Mouse (Mus musculus) kidney, postnatal 0 days (tissue): ENCODE measurements around the gene Rab29. TPM values are rescaled to one million over a fixed set of nuclear protein-coding genes. Genes with fewer than 3 reads are reported as not detected.

Experiments used
- ATAC-seq: fragments of 200-750 bp; cut with Nextera tagmentation; replicated peaks from 2 replicates; pipeline ENCODE4 v1.8.0; 2017; ENCODE audit warnings: low read depth, moderate number of reproducible peaks, moderate TSS enrichment, moderate library complexity; ENCODE audit not compliant: low FRiP score
- DNase-seq: peaks from one replicate; pipeline ENCODE4 v3.0.0-alpha.2; 2016; ENCODE audit warnings: low spot score
- H3K27ac ChIP-seq: fragments of 300-500 bp; sonication (generic); 2 replicates; pipeline ENCODE4 v1.5.1; 2014; ENCODE audit warnings: mild to moderate bottlenecking
- H3K27me3 ChIP-seq: fragments of 300-500 bp; sonication (generic); 2 replicates; pipeline ENCODE4 v1.6.1; 2014; ENCODE audit warnings: low read length, mixed read lengths; ENCODE audit not compliant: insufficient read depth
- H3K36me3 ChIP-seq: fragments of 300-500 bp; sonication (generic); 2 replicates; pipeline ENCODE4 v1.6.1; 2014; ENCODE audit warnings: low read length, mixed read lengths; ENCODE audit not compliant: insufficient read depth
- H3K4me1 ChIP-seq: fragments of 300-500 bp; sonication (generic); replicated peaks from 2 replicates; pipeline ENCODE4 v1.6.1; 2014; ENCODE audit warnings: antibody characterized with exemption, low read length, mixed read lengths; ENCODE audit not compliant: insufficient read depth
- H3K4me2 ChIP-seq: fragments of 300-500 bp; sonication (generic); 2 replicates; pipeline ENCODE4 v1.6.1; 2014; ENCODE audit warnings: mild to moderate bottlenecking, low read length, moderate library complexity, mixed read lengths
- H3K4me3 ChIP-seq: fragments of 300-500 bp; sonication (generic); replicated peaks from 2 replicates; pipeline ENCODE4 v1.5.1; 2014; ENCODE audit warnings: low read depth, low read length
- H3K9ac ChIP-seq: fragments of 300-500 bp; sonication (generic); 2 replicates; pipeline ENCODE4 v1.6.1; 2014; ENCODE audit warnings: low read depth, low read length
- H3K9me3 ChIP-seq: fragments of 300-500 bp; sonication (generic); replicated peaks from 2 replicates; pipeline ENCODE4 v1.6.1; 2016; ENCODE audit warnings: low read length, inconsistent platforms, mixed read lengths
- CTCF ChIP-seq: IDR thresholded peaks from 2 replicates; pipeline ENCODE4 v1.5.1; 2016; ENCODE audit warnings: antibody characterized with exemption, low read depth, mild to moderate bottlenecking, moderate library complexity
- WGBS: fragments of 180-500 bp; shearing (Covaris S2); extraction: QIAGEN DNeasy Blood & Tissue Kit; methylation state at CpG from one replicate; pipeline ENCODE4 v1.1.7; 2014; 5-methylcytosine and 5-hydroxymethylcytosine counted together
- polyA plus RNA-seq: library from polyadenylated mRNA; unstranded; fragments of >200 nt; fragmentation: Nextera tagmentation; extraction: Ambion mirVana; gene quantifications from 2 replicates; pipeline ENCODE4 v1.2.1, GENCODE M21; 2015

Gene Rab29
- polyA plus RNA-seq, 1 experiment from 2014 or later = 23.4 TPM

- WGBS = 82% methylated on average over 2 of the region's 2 CpGs
- Histone ChIP-seq H3K4me1 (no peaks in the 10 kb centered on the region), H3K4me3 (no peak overlapping the region), H3K9ac (no peak overlapping the region), H3K9me3 (no peaks in the 10 kb centered on the region), H3K36me3 (no peaks in the 10 kb centered on the region), H3K27me3 (no peaks in the 10 kb centered on the region), H3K4me2 (no peak overlapping the region), H3K27ac (no peak overlapping the region)
- no peak for TF ChIP-seq CTCF
- no peak for ATAC-seq
- no peak for DNase-seq
Measured at GRCm38 (mm10) chr1:131879816-131880215, 12.8 kb downstream of the Rab29 start.

DNA sequence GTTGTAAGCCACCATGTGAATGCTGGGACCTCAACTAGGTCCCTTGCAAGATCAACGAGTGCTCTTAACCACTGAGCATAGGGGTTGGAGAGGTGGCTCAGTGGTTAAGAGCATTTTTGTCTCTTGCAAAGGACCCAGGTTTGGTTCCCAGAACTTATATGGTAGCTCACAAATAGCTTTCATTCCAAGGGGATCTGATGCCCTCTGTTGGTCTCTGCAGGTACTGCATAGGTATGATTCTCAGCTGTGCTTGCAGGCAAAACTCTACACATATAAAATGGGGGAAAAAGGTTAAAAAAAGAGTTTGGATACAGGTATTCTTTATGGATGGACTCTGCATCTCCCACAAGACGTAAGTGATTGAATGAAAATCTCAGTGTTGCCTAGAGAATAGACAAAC lies 15.8 kb downstream of the Rab29 start:
- peak; percentile 57 for TF ChIP-seq CTCF
- no peak overlapping the region for H3K9ac ChIP-seq
- no peak overlapping the region for H3K4me2 ChIP-seq
- H3K9me3 ChIP-seq = no peaks in the 10 kb centered on the region
- ATAC-seq (no peak), DNase-seq (no peak)
- H3K27ac ChIP-seq = no peak overlapping the region
- H3K4me1 ChIP-seq = no peaks in the 10 kb centered on the region
- H3K4me3 ChIP-seq = no peak overlapping the region
- H3K36me3 ChIP-seq = no peaks in the 10 kb centered on the region
- 66% methylated on average over 2 of the region's 2 CpGs for WGBS
- no peaks in the 10 kb centered on the region for H3K27me3 ChIP-seq

DNA sequence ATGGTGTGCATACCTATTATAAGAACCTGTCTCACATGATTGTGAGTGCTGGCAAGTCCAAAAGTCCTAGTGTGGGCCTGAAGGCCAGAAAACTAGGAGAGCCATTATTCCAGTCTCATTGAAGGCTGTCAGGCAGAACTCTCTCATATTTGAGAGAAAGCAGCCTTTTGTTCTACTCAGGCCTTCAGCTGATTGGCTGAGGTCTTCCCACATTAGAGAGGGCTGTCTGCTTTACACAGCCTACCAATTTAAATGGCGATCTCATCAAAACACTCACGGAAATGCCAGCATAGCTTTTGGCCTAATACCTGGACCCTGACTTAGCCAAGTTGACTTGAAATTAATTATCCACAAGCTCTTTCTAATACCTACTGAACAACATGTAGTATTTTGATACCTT lies 19.1 kb downstream of the Rab29 start:
- Histone ChIP-seq H3K9ac (no peak overlapping the region), H3K27ac (no peak overlapping the region), H3K27me3 (no peaks in the 10 kb centered on the region), H3K4me1 (no peaks in the 10 kb centered on the region), H3K4me3 (no peak overlapping the region), H3K9me3 (no peaks in the 10 kb centered on the region), H3K4me2 (no peak overlapping the region), H3K36me3 (no peaks in the 10 kb centered on the region)
- ATAC-seq (no peak), DNase-seq (no peak)
- WGBS = 78% methylated on average over 2 of the region's 2 CpGs
- no peak for TF ChIP-seq CTCF

DNA sequence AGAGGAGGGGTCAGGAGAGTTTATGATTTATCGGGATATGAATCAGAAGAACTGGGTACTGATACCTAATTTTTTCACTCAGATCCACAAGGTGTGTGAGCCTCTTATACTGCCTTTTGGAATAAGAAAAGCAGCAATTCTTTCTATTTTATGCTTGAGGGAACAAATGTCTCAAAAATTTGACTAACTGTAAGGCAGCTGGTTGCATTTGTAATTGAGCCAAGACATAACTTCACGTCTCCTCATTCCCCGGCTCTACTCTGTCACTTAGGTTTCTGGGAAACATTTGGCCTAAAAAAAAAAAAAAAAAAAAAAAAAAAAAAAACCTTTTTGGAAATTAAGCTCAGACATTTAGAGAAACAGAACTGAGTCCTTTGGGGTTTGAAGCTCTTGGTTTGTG lies 19.6 kb downstream of the Rab29 start:
- WGBS = 72% methylated on average over 3 of the region's 3 CpGs
- ATAC-seq (no peak), DNase-seq (peak; percentile 22)
- H3K9me3 ChIP-seq = no peaks in the 10 kb centered on the region
- H3K4me1 ChIP-seq = no peaks in the 10 kb centered on the region
- H3K27me3 ChIP-seq = no peaks in the 10 kb centered on the region
- no peak overlapping the region for H3K9ac ChIP-seq
- no peak overlapping the region for H3K27ac ChIP-seq
- no peak overlapping the region for H3K4me3 ChIP-seq
- H3K4me2 ChIP-seq = no peak overlapping the region
- no peak for TF ChIP-seq CTCF
- no peaks in the 10 kb centered on the region for H3K36me3 ChIP-seq

DNA sequence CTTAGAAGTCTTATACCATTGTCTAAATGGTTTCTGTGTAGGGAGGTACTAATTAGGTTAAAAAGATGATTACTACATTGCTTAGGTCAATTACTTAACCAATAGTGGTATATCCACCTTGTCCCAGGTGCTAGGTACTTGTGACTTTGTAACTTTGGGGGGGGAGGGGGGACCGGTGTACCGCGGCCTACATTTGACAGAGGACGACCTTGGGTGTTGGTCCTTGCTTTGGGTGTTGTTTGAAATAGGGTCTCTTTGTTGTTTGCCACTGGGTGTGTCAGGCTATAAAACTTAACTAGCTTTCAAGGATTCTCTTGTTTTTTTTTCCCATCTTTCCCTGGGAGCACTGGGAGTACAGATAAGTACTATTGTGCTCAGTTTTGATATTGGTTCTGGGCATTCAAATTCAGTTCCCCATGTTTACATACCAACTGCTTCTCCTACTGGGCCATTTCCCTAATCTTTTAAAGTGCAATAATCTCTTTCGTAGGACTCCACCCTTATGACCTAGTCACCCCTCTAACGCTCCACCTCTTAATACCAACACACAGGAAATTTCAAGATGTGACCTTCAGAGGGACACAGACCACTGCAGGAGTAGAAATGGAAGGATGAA lies 23.1 kb downstream of the Rab29 start:
- no peaks in the 10 kb centered on the region for H3K4me1 ChIP-seq
- no peak overlapping the region for H3K9ac ChIP-seq
- no peaks in the 10 kb centered on the region for H3K9me3 ChIP-seq
- H3K36me3 ChIP-seq = no peaks in the 10 kb centered on the region
- WGBS = 54% methylated on average over 6 of the region's 6 CpGs
- H3K27me3 ChIP-seq = no peaks in the 10 kb centered on the region
- H3K4me3 ChIP-seq = no peak overlapping the region
- no peak overlapping the region for H3K4me2 ChIP-seq
- no peak for DNase-seq
- TF ChIP-seq CTCF = no peak
- H3K27ac ChIP-seq = no peak overlapping the region
- no peak for ATAC-seq

DNA sequence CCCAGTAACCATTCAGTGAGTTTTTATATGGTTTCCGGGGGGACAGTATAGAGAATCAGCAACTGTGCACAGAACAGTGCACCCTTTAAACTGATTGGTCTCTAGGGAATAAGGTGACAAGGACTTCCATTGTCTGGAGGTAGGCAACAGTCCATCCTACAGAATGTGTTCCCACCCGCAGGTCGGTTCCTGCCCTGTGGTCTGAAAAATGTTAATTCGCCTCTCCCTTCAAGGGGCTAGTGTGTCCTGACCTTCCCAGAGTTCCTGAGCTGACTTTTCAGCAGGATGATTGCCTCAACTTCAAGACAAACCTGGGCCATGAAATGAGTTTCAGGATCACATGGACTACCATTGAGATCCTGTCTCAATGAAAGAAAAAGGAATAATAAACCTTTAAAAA lies 24.4 kb downstream of the Rab29 start:
- Histone ChIP-seq H3K36me3 (no peaks in the 10 kb centered on the region), H3K27ac (no peak overlapping the region), H3K4me3 (no peak overlapping the region), H3K27me3 (no peaks in the 10 kb centered on the region), H3K9me3 (no peaks in the 10 kb centered on the region), H3K4me2 (no peak overlapping the region), H3K4me1 (no peaks in the 10 kb centered on the region), H3K9ac (no peak overlapping the region)
- no peak for TF ChIP-seq CTCF
- no peak for ATAC-seq
- DNase-seq = no peak
- WGBS = 77% methylated on average over 4 of the region's 4 CpGs

GRCm38 (mm10) chr1:131902679-131903078 lies 35.7 kb downstream of the Rab29 start:
- no peaks in the 10 kb centered on the region for H3K9me3 ChIP-seq
- H3K4me1 ChIP-seq = no peaks in the 10 kb centered on the region
- ATAC-seq = no peak
- no peak overlapping the region for H3K9ac ChIP-seq
- no peaks in the 10 kb centered on the region; the same call in 1 of the 2 replicates for H3K27me3 ChIP-seq
- DNase-seq = no peak
- H3K27ac ChIP-seq = no peak overlapping the region
- H3K4me3 ChIP-seq = no peak overlapping the region
- H3K36me3 ChIP-seq = no peaks in the 10 kb centered on the region
- no peak for TF ChIP-seq CTCF
- H3K4me2 ChIP-seq = no peak overlapping the region
- WGBS = 90% methylated on average over 4 of the region's 4 CpGs
